Mouse (Mus musculus) liver, postnatal 0 days (tissue): ENCODE measurements around the gene Gm21992. TPM values are rescaled to one million over a fixed set of nuclear protein-coding genes. Genes with fewer than 3 reads are reported as not detected.

Experiments
- ATAC-seq: fragments of 200-750 bp; cut with Nextera tagmentation; 2 replicates; pipeline ENCODE4 v1.8.0; 2017; ENCODE audit warnings: mild to moderate bottlenecking, moderate library complexity
- DNase-seq: peaks from one replicate; pipeline ENCODE4 v3.0.0-alpha.2; 2016
- H3K27ac ChIP-seq: fragments of 300-500 bp; sonication (generic); 2 replicates; pipeline ENCODE4 v1.5.1; 2014; ENCODE audit warnings: antibody characterized with exemption, moderate library complexity, mild to moderate bottlenecking, low read depth
- H3K27me3 ChIP-seq: fragments of 300-500 bp; sonication (generic); 2 replicates; pipeline ENCODE4 v1.6.1; 2014; ENCODE audit warnings: low read length, control low read depth, mixed read lengths; ENCODE audit not compliant: insufficient read depth
- H3K36me3 ChIP-seq: fragments of 300-500 bp; sonication (generic); replicated peaks from 2 replicates; pipeline ENCODE4 v1.6.1; 2014; ENCODE audit warnings: mild to moderate bottlenecking, control low read depth, low read length, moderate library complexity, mixed read lengths; ENCODE audit not compliant: insufficient read depth
- H3K4me1 ChIP-seq: fragments of 300-500 bp; sonication (generic); 2 replicates; pipeline ENCODE4 v1.6.1; 2014; ENCODE audit warnings: antibody characterized with exemption, mild to moderate bottlenecking, control low read depth; ENCODE audit not compliant: insufficient read depth
- H3K4me2 ChIP-seq: fragments of 300-500 bp; sonication (generic); 2 replicates; pipeline ENCODE4 v1.6.1; 2014; ENCODE audit warnings: low read depth, mild to moderate bottlenecking, low read length, moderate library complexity, mixed read lengths
- H3K4me3 ChIP-seq: fragments of 300-500 bp; sonication (generic); 2 replicates; pipeline ENCODE4 v1.5.1; 2014; ENCODE audit warnings: low read depth, low read length
- H3K9ac ChIP-seq: fragments of 300-500 bp; sonication (generic); replicated peaks from 2 replicates; pipeline ENCODE4 v1.6.1; 2014; ENCODE audit warnings: mild to moderate bottlenecking, moderate library complexity
- H3K9me3 ChIP-seq: fragments of 300-500 bp; sonication (generic); 2 replicates; pipeline ENCODE4 v1.6.1; 2016; ENCODE audit warnings: mild to moderate bottlenecking, control low read depth, low read length, mixed read lengths
- CTCF ChIP-seq: sonication (generic); IDR thresholded peaks from 2 replicates; pipeline ENCODE4 v1.5.1; 2016; ENCODE audit warnings: antibody characterized with exemption, low read depth
- EP300 ChIP-seq: IDR thresholded peaks from 2 replicates; pipeline ENCODE4 v1.6.1; 2016; ENCODE audit warnings: antibody characterized with exemption, low read depth, mild to moderate bottlenecking
- WGBS: fragments of 180-500 bp; shearing (Covaris S2); extraction: QIAGEN DNeasy Blood & Tissue Kit; methylation state at CpG from one replicate; pipeline ENCODE4 v1.1.7; 2014; ENCODE audit not compliant: insufficient replicate concordance; 5-methylcytosine and 5-hydroxymethylcytosine counted together
- polyA plus RNA-seq: library from polyadenylated mRNA; unstranded; fragments of >200 nt; fragmentation: Nextera tagmentation; extraction: Ambion mirVana; gene quantifications from 2 replicates; pipeline ENCODE4 v1.2.1, GENCODE M21; 2015

Gm21992 gene
- polyA plus RNA-seq, 1 experiment from 2014 or later, result 13.1 TPM

GRCm38 (mm10) chr19:4793831-4794422 lies 17.5 kb downstream of the Gm21992 start, which contains the start of gene Rbm4:
Gene Rbm4 (minus strand): TSS chr19:4793901.
- peaks cover 43% of the 10 kb centered on the region for H3K36me3 ChIP-seq

DNA sequence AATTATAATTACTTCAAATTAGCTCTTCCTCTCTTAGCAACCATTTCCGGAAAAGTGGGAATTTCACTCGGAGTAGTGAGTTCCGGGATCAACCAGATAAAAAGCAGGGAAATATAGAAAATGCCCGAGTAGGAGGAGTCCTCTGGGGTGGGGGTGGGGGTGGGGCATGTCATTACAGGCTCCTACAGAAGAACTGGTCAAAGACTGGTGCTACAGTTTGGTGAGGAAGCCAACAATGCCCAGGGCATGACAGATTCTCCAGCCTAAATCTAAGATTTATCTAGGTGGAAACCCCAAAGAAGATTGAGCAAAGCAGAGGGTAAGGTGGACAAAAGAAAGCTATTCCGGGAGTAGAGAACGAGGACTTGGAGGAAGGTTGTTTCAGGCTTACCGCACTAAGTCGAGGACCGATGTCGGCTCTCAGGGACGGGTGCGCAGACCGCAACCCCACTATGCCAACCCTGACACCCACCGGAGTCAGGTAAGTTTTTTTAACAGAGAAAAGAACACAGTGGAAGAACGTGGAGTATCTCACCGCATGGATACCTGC lies 18.1 kb downstream of the Gm21992 start:
- H3K4me3 ChIP-seq, result peak overlapping the region; percentile 79
- DNase-seq (peak; percentile 69), ATAC-seq (peak; percentile 61)
- no peak for TF ChIP-seq EP300
- no peak for TF ChIP-seq CTCF
- peaks cover 39% of the 10 kb centered on the region for H3K36me3 ChIP-seq
- WGBS, result 1% methylated on average over 16 of the region's 16 CpGs
- H3K27me3 ChIP-seq, result no peaks in the 10 kb centered on the region
- H3K9ac ChIP-seq, result peak overlapping the region; percentile 75
- peak overlapping the region; percentile 89 for H3K27ac ChIP-seq
- H3K4me1 ChIP-seq, result peaks cover 25% of the 10 kb centered on the region
- peak overlapping the region; percentile 85 for H3K4me2 ChIP-seq
- H3K9me3 ChIP-seq, result no peaks in the 10 kb centered on the region

More at GRCm38 (mm10) chr19:4793831-4794422, 17.5 kb downstream of the Gm21992 start, which contains the start of gene Rbm4:
- Histone ChIP-seq H3K4me3 (peak within 1 kb of the TSS; percentile 79), H3K9me3 (no peaks in the 10 kb centered on the region), H3K4me1 (peaks cover 25% of the 10 kb centered on the region), H3K9ac (peak within 1 kb of the TSS; percentile 75), H3K27me3 (no peaks in the 10 kb centered on the region), H3K27ac (peak within 1 kb of the TSS; percentile 89), H3K4me2 (peak within 1 kb of the TSS; percentile 85)
- under 1% methylated on average over 31 of the region's 31 CpGs for WGBS
- TF ChIP-seq EP300 (peak; percentile 58; the same call in 1 of the 2 replicates), CTCF (no peak)
- DNase-seq (peak; percentile 95), ATAC-seq (peak; percentile 98)

GRCm38 (mm10) chr19:4786313-4786712 lies 25.1 kb downstream of the Gm21992 start:
- Histone ChIP-seq H3K9ac (no peak overlapping the region), H3K27me3 (no peaks in the 10 kb centered on the region), H3K4me2 (no peak overlapping the region), H3K27ac (0 out of 2 replicates have a peak overlapping the region, but pooled peaks have one; percentile 25), H3K4me1 (peaks cover 20% of the 10 kb centered on the region), H3K36me3 (peaks cover 87% of the 10 kb centered on the region), H3K9me3 (no peaks in the 10 kb centered on the region), H3K4me3 (no peak overlapping the region)
- TF ChIP-seq CTCF (no peak), EP300 (peak; percentile 62)
- WGBS, result 65% methylated on average over 2 of the region's 2 CpGs
- ATAC-seq, result peak; percentile 87
- DNase-seq, result no peak

- peaks cover 85% of the 10 kb centered on the region for H3K36me3 ChIP-seq
- 71% methylated on average over 7 of the region's 7 CpGs for WGBS
Observed at GRCm38 (mm10) chr19:4785206-4785605, 26.2 kb downstream of the Gm21992 start.

DNA sequence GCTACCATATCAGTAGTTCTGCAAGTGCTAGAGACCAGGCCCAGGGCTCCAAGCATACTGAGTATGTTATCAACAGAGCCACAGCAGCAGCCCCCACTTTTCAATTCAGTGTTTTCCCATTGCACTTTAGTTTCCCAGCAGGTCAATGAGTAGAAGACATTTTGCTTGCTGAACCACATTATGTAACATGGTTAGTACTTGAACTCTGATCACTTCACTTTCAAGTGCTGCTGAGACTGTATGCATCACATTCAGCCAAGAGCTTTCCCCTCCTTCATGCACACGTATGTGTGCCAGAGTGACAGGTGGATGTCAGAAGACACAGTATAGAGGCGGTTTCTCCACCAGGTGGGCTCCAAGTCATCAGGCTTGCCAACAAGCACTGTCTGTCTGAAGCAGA lies 28.5 kb downstream of the Gm21992 start:
- H3K4me2 ChIP-seq, result no peak overlapping the region
- peaks cover 73% of the 10 kb centered on the region for H3K36me3 ChIP-seq

More at GRCm38 (mm10) chr19:4785206-4785605, 26.2 kb downstream of the Gm21992 start:
- no peak for TF ChIP-seq EP300
- no peak for TF ChIP-seq CTCF
- ATAC-seq (no peak), DNase-seq (no peak)
- Histone ChIP-seq H3K27ac (0 out of 2 replicates have a peak overlapping the region, but pooled peaks have one; percentile 34), H3K4me2 (no peak overlapping the region), H3K27me3 (no peaks in the 10 kb centered on the region), H3K9ac (no peak overlapping the region), H3K4me1 (peaks cover 19% of the 10 kb centered on the region), H3K9me3 (no peaks in the 10 kb centered on the region), H3K4me3 (no peak overlapping the region)

GRCm38 (mm10) chr19:4772785-4773184 lies 38.6 kb downstream of the Gm21992 start:
- no peak overlapping the region for H3K9ac ChIP-seq
- no peak overlapping the region for H3K4me2 ChIP-seq
- peak overlapping the region; percentile 34; the same call in 1 of the 2 replicates for H3K27ac ChIP-seq
- DNase-seq (no peak), ATAC-seq (peak; percentile 64)
- peaks cover 68% of the 10 kb centered on the region for H3K36me3 ChIP-seq
- H3K4me3 ChIP-seq, result no peak overlapping the region
- TF ChIP-seq CTCF (no peak), EP300 (no peak)
- H3K9me3 ChIP-seq, result no peaks in the 10 kb centered on the region
- H3K27me3 ChIP-seq, result no peaks in the 10 kb centered on the region
- 65% methylated on average over 3 of the region's 3 CpGs for WGBS
- 0 out of 2 replicates have a peak, but pooled peaks cover 5% of the 10 kb centered on the region for H3K4me1 ChIP-seq

More for the DNA sequence above, 28.5 kb downstream of the Gm21992 start:
- no peak for DNase-seq
- Histone ChIP-seq H3K27ac (no peak overlapping the region), H3K4me3 (no peak overlapping the region), H3K4me1 (peaks cover 15% of the 10 kb centered on the region), H3K9ac (no peak overlapping the region), H3K9me3 (no peaks in the 10 kb centered on the region), H3K27me3 (no peaks in the 10 kb centered on the region)
- WGBS, result 74% methylated on average over 2 of the region's 2 CpGs
- no peak for ATAC-seq
- TF ChIP-seq EP300 (no peak), CTCF (no peak)
